8 mouse cellular contexts compared by ENCODE assay signal in the genomic region with DNA sequence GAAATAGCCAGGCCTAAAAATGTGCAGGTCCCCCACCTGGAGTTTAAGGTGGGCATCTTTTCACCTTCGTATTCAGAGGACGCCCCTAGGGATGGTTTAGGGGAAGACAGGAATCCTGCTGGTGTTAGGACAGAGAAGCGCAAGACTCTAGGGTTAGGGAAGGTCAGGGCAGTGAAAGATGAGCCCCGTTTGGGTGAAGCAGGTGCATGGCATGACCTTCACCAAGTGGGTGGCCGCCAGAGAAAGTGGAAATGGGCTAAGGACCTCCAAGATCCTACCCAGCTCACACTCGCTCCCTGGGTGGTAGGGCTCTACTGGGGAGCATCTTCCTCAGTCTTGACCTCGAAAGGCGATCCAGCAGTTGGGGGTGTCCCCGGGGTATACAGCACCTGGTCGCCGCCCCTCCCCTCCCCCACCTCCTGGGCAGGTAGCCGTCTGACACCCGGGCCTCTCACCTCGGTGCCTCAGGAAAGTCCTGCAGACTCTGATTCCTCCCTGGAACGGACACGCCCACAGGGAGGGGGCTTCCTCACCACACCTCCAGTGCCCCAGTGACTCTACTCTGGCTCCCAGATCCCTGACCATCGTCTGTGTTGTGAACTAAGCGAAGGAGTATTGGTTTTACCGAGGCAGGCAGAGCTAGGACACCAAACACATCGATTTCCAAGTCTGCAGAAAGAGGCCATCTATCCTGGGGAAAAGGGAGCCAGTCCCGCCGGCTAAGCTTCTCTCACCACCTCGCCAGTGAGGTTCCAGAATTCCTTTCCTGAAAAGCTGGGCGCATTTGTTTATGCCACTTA. TPM values are rescaled to one million over a fixed set of nuclear protein-coding genes. Genes with fewer than 3 reads are reported as not detected.
DNase-seq lines count a peak whose midpoint lies in the region; ATAC-seq lines count a peak whose summit lies in the region.

No protein-coding gene starts in this region.

- peak overlapping the region; percentile 68 for H3K4me2 ChIP-seq in heart, embryonic 14.5 days (ENCODE audit: low read length)
- peak overlapping the region; percentile 37 for H3K4me2 ChIP-seq in hindbrain, embryonic 13.5 days
- peak overlapping the region; percentile 22; the same call in 1 of the 2 replicates for H3K4me2 ChIP-seq in midbrain, embryonic 12.5 days (replicated peaks)

- no peaks in the 10 kb centered on the region for H3K9me3 ChIP-seq in heart, embryonic 14.5 days (ENCODE audit: control insufficient read depth, low read length)
- H3K9me3 ChIP-seq in hindbrain, embryonic 13.5 days = 0 out of 2 replicates have a peak, but pooled peaks cover 4% of the 10 kb centered on the region
- no peaks in the 10 kb centered on the region for H3K9me3 ChIP-seq in midbrain, embryonic 12.5 days

- H3K27me3 ChIP-seq in heart, embryonic 14.5 days (ENCODE audit: control insufficient read depth, insufficient read depth, low read length) = peaks cover 17% of the 10 kb centered on the region
- H3K27me3 ChIP-seq in hindbrain, embryonic 13.5 days = peaks cover 34% of the 10 kb centered on the region
- H3K27me3 ChIP-seq in midbrain, embryonic 12.5 days = peaks cover 32% of the 10 kb centered on the region

- peaks cover 10 to 17% of the 10 kb centered on the region in 2 experiments; a peak in 3 of 4 replicates for H3K4me1 ChIP-seq in heart, embryonic 14.5 days (ENCODE audit: control insufficient read depth in 2 of 2, insufficient read depth in 2 of 2, low read length in 2 of 2)
- H3K4me1 ChIP-seq in hindbrain, embryonic 13.5 days (replicated peaks) = peaks cover 13% of the 10 kb centered on the region
- H3K4me1 ChIP-seq in midbrain, embryonic 12.5 days = peaks cover 13% of the 10 kb centered on the region

- peak overlapping the region; percentile 9 to 26 for H3K4me3 ChIP-seq in heart, embryonic 14.5 days (ENCODE audit: control insufficient read depth in 1 of 2, insufficient read depth in 1 of 2, low read depth in 1 of 2, low read length in 2 of 2)
- H3K4me3 ChIP-seq in hindbrain, embryonic 13.5 days = no peak overlapping the region
- H3K4me3 ChIP-seq in midbrain, embryonic 12.5 days = no peak overlapping the region

- no peak for DNase-seq in heart, postnatal 25 days (ENCODE audit: low spot score)
- DNase-seq in ZHBTc4 (ENCODE audit: low read depth, low spot score) = peak; percentile 68
- no peak for DNase-seq in cerebellum, adult 9-11 months
- DNase-seq in layer of hippocampus, adult 8-10 months (ENCODE audit: low spot score in 2 of 2) = no peak
- no peak for DNase-seq in natural killer cell, adult 2 months (ENCODE audit: low spot score in 2 of 2)

- ATAC-seq in heart, embryonic 14.5 days (ENCODE audit: insufficient number of reproducible peaks, insufficient read depth, low FRiP score, low read depth) = no peak; the same call in 1 of the 2 replicates
- no peak for ATAC-seq in hindbrain, embryonic 13.5 days (ENCODE audit: low FRiP score)
- ATAC-seq in midbrain, embryonic 12.5 days (ENCODE audit: low FRiP score, low read depth) = no peak

- intact Hi-C loops in heart, postnatal 25 days (cut with DNase I) = no loop called here

- 6% methylated on average over 24 of the region's 24 CpGs for WGBS in heart, embryonic 14.5 days
- WGBS in hindbrain, embryonic 13.5 days = 9% methylated on average over 24 of the region's 24 CpGs
- 12% methylated on average over 24 of the region's 24 CpGs for WGBS in midbrain, embryonic 12.5 days

- no peak overlapping the region for H3K27ac ChIP-seq in heart, embryonic 14.5 days (replicated peaks in 1 of 2; ENCODE audit: control insufficient read depth in 1 of 2, insufficient read depth in 1 of 2, low read depth in 2 of 2, low read length in 2 of 2)
- H3K27ac ChIP-seq in hindbrain, embryonic 13.5 days = no peak overlapping the region
- no peak overlapping the region for H3K27ac ChIP-seq in midbrain, embryonic 12.5 days (replicated peaks)

- H3K36me3 ChIP-seq in heart, embryonic 14.5 days (ENCODE audit: control insufficient read depth, insufficient read depth, low read length) = no peaks in the 10 kb centered on the region
- no peaks in the 10 kb centered on the region for H3K36me3 ChIP-seq in hindbrain, embryonic 13.5 days
- H3K36me3 ChIP-seq in midbrain, embryonic 12.5 days = no peaks in the 10 kb centered on the region

- peak overlapping the region; percentile 6 for H3K9ac ChIP-seq in heart, embryonic 14.5 days (ENCODE audit: low read length)
- H3K9ac ChIP-seq in hindbrain, embryonic 13.5 days = no peak overlapping the region
- H3K9ac ChIP-seq in midbrain, embryonic 12.5 days (replicated peaks) = no peak overlapping the region

RNA-seq across cellular contexts. Expression of gene Axin2, which starts 10.6 kb away (rescaled TPM):
- polyA plus RNA-seq in heart, embryonic 14.5 days (2014; fragmentation: Nextera tagmentation; extraction: Ambion mirVana) = 0.93 and 2.6 TPM in 2 replicates
- total RNA-seq in heart, postnatal 25 days (2021) = 1 to 10 TPM; 5.2 to 6.0 TPM
- polyA plus RNA-seq in hindbrain, embryonic 13.5 days (2015; fragmentation: Nextera tagmentation; extraction: Ambion mirVana) = 10.6 and 13.8 TPM in 2 replicates
- 19.8 and 28.1 TPM in 2 replicates for polyA plus RNA-seq in midbrain, embryonic 12.5 days (2016; fragmentation: Nextera tagmentation; extraction: Ambion mirVana)
- total RNA-seq in layer of hippocampus, adult 8-10 months (2022) = 10 to 100 TPM; 29.6 to 35.6 (median 32.4) TPM

Comparison
In these comparisons a context has a peak if more than half of its experiments do, and no peak if none do; other contexts are left out.
1. H3K4me3 ChIP-seq: peak in heart, embryonic 14.5 days (2 of 2); none in hindbrain, embryonic 13.5 days (single experiment) and midbrain, embryonic 12.5 days (single experiment).
2. Peak in every context shown above with its lines, with median percentiles within 50 percentile points of each other: H3K4me2 ChIP-seq.